Mouse (Mus musculus) embryonic stem cell, embryonic (primary cell): ENCODE measurements around the gene Fiz1.

Source experiments
- CTCF ChIA-PET, 4 experiments: fragments of 300-600 bp in 2 of 4; fragments of 350-600 bp in 2 of 4; sonication (Branson Sonifier 250); formaldehyde crosslinking; loops; one replicate each; lab custom pipeline; 2022; ENCODE audit warnings: inconsistent platforms in 2 of 4; lab: Charles Lee
- POLR2A ChIA-PET, 4 experiments: fragments of 300-600 bp in 2 of 4; fragments of 350-600 bp in 2 of 4; sonication (Branson Sonifier 250); formaldehyde crosslinking; loops; one replicate each; lab custom pipeline; 2022; ENCODE audit warnings: antibody characterized with exemption in 4 of 4, inconsistent platforms in 1 of 4; lab: Charles Lee

Fiz1 gene

DNA sequence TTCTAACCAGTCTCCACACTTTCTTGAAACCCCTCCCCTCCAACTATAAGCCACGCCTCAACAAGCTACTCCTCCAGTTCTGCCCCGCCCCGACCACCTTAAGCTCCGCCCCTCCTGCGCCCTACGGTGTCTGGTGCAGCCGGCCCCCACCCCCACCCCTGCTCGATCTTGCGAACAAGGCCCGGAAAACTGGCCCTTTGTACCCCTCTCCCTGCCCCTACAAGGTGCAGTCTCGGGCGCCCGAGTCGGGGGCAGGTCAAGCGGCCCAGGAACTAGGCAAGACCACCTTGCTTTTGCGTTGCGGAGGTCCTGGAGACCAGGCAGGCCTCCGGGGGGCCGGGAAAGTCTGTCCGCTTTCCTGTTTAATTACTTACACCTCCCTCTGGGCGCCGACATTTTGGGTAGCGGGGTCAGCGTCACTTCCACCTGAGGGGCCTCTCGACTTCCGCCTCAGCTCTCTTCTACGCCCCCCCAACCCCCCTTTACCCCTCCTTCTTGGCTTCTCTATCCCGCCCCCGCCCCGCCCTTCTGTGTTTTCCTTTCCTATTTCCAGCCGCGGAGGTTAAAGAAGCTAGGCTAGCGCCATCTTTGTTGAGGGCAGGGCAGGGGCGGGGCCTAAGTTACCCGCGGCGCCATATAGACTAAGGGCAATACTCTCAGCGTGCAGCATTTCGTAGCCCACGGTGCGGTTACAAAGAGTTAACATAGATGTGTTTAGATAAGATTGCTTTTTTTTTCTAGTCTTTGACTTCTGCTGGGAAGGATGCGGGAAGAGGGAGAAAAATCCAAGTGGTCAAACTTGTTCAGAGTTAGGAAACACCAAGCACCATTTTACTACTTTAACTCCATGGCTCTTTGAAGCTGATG lies at the start of gene Fiz1, which contains the start of gene Zfp524:
Gene Fiz1 (minus strand): TSS at position 447 of the 867 bp plus-strand sequence.
Gene Zfp524 (plus strand): TSS at position 165 of the 867 bp plus-strand sequence.
- CTCF ChIA-PET = interaction anchor here (0.6 to 3.7 kb wide), 24 partner anchors 8 to 1713 kb away, joined by 3 to 24 read pairs (median 3); partner anchors contain the start of genes Rasl2-9 (in 1 of the 4), Sbk2 (in 1 of the 4) and Zfp784 (in 1 of the 4)

GRCm38 (mm10) chr7:5062360-5063001 lies 48.0 kb upstream of the Fiz1 start:
- ChIA-PET POLR2A (interaction anchor here (0.6 to 10.0 kb wide), 57 partner anchors 8 to 1110 kb away, joined by 3 to 240 read pairs (median 5); partner anchors contain the start of genes Fiz1 (in 4 of the 4), Gm44973 (in 4 of the 4), Zfp524 (in 3 of the 4) and Zfp580 (in 3 of the 4)), CTCF (interaction anchor here in 1 of 4 experiments (0.6 to 2.9 kb wide), 4 partner anchors 12 to 542 kb away, joined by 3 to 33 read pairs (median 4); partner anchors contain the start of gene Zfp580)

More for the DNA sequence above, at the start of gene Fiz1, which contains the start of gene Zfp524:
- POLR2A ChIA-PET = interaction anchor here (0.6 to 16.6 kb wide), 161 partner anchors 8 to 1821 kb away, joined by 3 to 280 read pairs (median 5); partner anchors contain the start of genes U2af2 (in 4 of the 4), Zfp580 (in 4 of the 4), Rpl28 (in 3 of the 4) and Sbk2 (in 3 of the 4)

- ChIA-PET CTCF (interaction anchor here (0.6 to 2.9 kb wide), 12 partner anchors 11 to 541 kb away, joined by 3 to 33 read pairs (median 4); partner anchors contain the start of genes Ccdc106 (in 1 of the 4), Fiz1 (in 1 of the 4), Gm44973 (in 1 of the 4) and Zfp524 (in 1 of the 4)), POLR2A (interaction anchor here (0.6 to 10.0 kb wide), 75 partner anchors 8 to 1916 kb away, joined by 3 to 240 read pairs (median 4); partner anchors contain the start of genes Fiz1 (in 4 of the 4), Gm44973 (in 4 of the 4), Zfp580 (in 4 of the 4) and Ccdc106 (in 3 of the 4))
These were observed 47.4 kb upstream of the Fiz1 start, which contains the start of gene U2af2 for GRCm38 (mm10) chr7:5061774-5062359. Gene U2af2, plus strand, starts transcription at chr7:5062143.

GRCm38 (mm10) chr7:5060944-5061773 lies 46.7 kb upstream of the Fiz1 start:
- POLR2A ChIA-PET = interaction anchor here (0.6 to 10.0 kb wide), 78 partner anchors 8 to 1916 kb away, joined by 3 to 240 read pairs (median 4); partner anchors contain the start of genes Fiz1 (in 4 of the 4), Gm44973 (in 4 of the 4), Zfp580 (in 4 of the 4) and Ccdc106 (in 3 of the 4)

DNA sequence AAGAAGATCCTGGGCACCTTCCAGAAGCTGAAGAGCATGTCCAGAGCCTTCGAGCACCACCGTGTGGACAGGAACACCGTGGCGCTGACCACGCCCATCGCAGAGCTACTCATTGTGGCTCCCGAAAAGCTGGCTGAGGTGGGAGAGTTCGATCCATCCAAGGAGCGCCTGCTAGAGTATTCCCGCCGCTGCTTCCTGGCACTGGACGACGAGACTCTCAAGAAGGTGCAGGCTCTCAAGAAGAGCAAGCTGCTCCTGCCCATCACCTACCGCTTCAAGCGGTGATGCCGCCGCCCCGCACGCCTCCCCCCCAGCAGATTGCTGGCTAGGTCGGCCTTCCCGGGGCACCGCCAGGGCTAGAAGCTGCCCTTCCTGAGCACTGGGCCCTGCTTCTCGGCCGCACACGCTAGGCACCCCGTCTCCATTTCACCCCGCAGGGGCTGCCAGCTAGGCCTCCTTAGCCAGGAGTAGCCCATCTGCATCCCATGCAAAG lies 45.8 kb upstream of the Fiz1 start:
- ChIA-PET POLR2A (interaction anchor here (0.6 to 10.0 kb wide), 50 partner anchors 8 to 1302 kb away, joined by 3 to 240 read pairs (median 5); partner anchors contain the start of genes Zfp580 (in 4 of the 4), Ube2s (in 3 of the 4), Ccdc106 (in 2 of the 4) and Cox6b2 (in 2 of the 4)), CTCF (interaction anchor here (0.6 to 2.9 kb wide), 35 partner anchors 9 to 1067 kb away, joined by 3 to 33 read pairs (median 3); partner anchors contain the start of genes Fiz1 (in 2 of the 4), Gm44973 (in 2 of the 4), Zfp784 (in 2 of the 4) and Ccdc106 (in 1 of the 4))

More at GRCm38 (mm10) chr7:5060944-5061773, 46.7 kb upstream of the Fiz1 start:
- CTCF ChIA-PET = interaction anchor here (0.6 to 2.9 kb wide), 29 partner anchors 10 to 537 kb away, joined by 3 to 33 read pairs (median 4); partner anchors contain the start of genes Fiz1 (in 2 of the 4), Gm44973 (in 2 of the 4), Ccdc106 (in 1 of the 4) and Rasl2-9 (in 1 of the 4)

GRCm38 (mm10) chr7:5059421-5059820 lies 44.9 kb upstream of the Fiz1 start:
- ChIA-PET POLR2A (interaction anchor here in 3 of 4 experiments (0.7 to 10.0 kb wide), 18 partner anchors 8 to 1303 kb away, joined by 3 to 240 read pairs (median 16); partner anchors contain the start of genes Ccdc106 (in 2 of the 3), Fiz1 (in 2 of the 3), Gm44973 (in 2 of the 3) and Zfp524 (in 2 of the 3)), CTCF (interaction anchor here in 3 of 4 experiments (0.9 to 2.2 kb wide), 11 partner anchors 21 to 1067 kb away, joined by 3 to 11 read pairs (median 4); partner anchors contain the start of genes Rasl2-9 (in 1 of the 3) and Zfp784 (in 1 of the 3))

GRCm38 (mm10) chr7:5058631-5059030 lies 44.1 kb upstream of the Fiz1 start:
- ChIA-PET CTCF (interaction anchor here in 2 of 4 experiments (0.9 to 2.0 kb wide), 3 partner anchors 11 to 50 kb away, joined by 3 to 4 read pairs (median 3); no protein-coding TSS in a partner anchor), POLR2A (interaction anchor here in 3 of 4 experiments (0.8 to 10.0 kb wide), 10 partner anchors 7 to 266 kb away, joined by 3 to 240 read pairs (median 11); partner anchors contain the start of genes Ccdc106 (in 2 of the 3), Fiz1 (in 2 of the 3), Gm44973 (in 2 of the 3) and Zfp524 (in 2 of the 3))

GRCm38 (mm10) chr7:5057804-5058203 lies 43.3 kb upstream of the Fiz1 start:
- ChIA-PET POLR2A (interaction anchor here in 3 of 4 experiments (0.6 to 10.0 kb wide), 12 partner anchors 13 to 265 kb away, joined by 3 to 240 read pairs (median 3); partner anchors contain the start of genes Ccdc106 (in 2 of the 3), Fiz1 (in 2 of the 3), Gm44973 (in 2 of the 3) and Zfp524 (in 2 of the 3)), CTCF (interaction anchor here in 2 of 4 experiments (0.9 to 2.0 kb wide), 2 partner anchors 10 to 40 kb away, joined by 3 to 4 read pairs; no protein-coding TSS in a partner anchor)

- ChIA-PET POLR2A (interaction anchor here in 3 of 4 experiments (0.6 to 10.0 kb wide), 7 partner anchors 14 to 245 kb away, joined by 3 to 221 read pairs (median 3); partner anchors contain the start of genes Ccdc106 (in 2 of the 3), Fiz1 (in 2 of the 3), Gm44973 (in 2 of the 3) and Zfp524 (in 2 of the 3)), CTCF (interaction anchor here in 1 of 4 experiments (2.0 kb wide), 1 partner anchor 40 kb away, joined by 4 read pairs; no protein-coding TSS in a partner anchor)
These were observed 42.9 kb upstream of the Fiz1 start for GRCm38 (mm10) chr7:5057381-5057780.

GRCm38 (mm10) chr7:5056651-5057263 lies 42.3 kb upstream of the Fiz1 start:
- POLR2A ChIA-PET = interaction anchor here in 2 of 4 experiments (0.6 to 8.5 kb wide), 9 partner anchors 16 to 304 kb away, joined by 3 to 114 read pairs (median 3); partner anchors contain the start of genes Fiz1 (in 2 of the 2), Zfp524 (in 2 of the 2), Ccdc106 (in 1 of the 2) and Cox6b2 (in 1 of the 2)
- CTCF ChIA-PET = no interaction called here

DNA sequence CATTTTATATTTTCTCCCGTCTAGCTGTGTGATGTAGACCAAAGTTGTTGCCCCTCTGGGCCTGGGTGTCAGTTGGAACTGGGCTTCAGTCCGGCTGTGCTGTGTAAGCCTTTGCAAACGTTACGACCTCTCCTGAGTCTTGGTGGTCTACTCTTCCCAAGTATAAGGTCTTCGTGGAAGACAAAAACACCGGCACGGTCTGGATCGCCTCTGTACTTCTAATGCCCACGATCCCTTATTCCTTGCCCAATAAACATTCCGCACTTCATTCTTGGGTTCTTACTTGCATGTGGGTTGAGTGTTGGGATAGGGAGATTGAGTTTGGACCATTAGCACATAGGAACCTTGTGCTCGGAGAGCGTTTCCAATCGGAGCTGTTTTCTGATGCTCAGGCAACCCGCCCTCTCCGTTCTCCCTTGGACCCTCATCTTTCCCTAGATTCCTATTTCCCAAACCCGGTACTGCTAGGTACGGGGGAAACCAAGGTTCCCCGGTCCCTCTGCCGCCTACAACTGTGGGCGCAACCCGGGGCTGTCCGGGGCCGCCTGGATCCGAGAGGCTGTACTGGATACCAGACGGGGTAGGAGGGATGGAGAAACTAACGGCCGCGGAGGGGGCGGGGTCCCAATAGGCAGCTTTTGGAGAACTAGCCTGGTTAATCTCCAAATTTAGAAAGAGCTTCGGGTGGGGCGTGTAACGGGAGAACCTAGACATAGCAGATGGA lies 39.1 kb upstream of the Fiz1 start:
- POLR2A ChIA-PET = interaction anchor here (0.6 to 8.5 kb wide), 28 partner anchors 7 to 301 kb away, joined by 3 to 114 read pairs (median 4); partner anchors contain the start of genes U2af2 (in 4 of the 4), Fiz1 (in 3 of the 4), Zfp524 (in 3 of the 4) and Ccdc106 (in 2 of the 4)
- CTCF ChIA-PET = interaction anchor here in 2 of 4 experiments (0.7 to 1.1 kb wide), 3 partner anchors 40 to 130 kb away, joined by 3 to 4 read pairs (median 4); partner anchors contain the start of genes Fiz1 (in 1 of the 2) and Zfp524 (in 1 of the 2)

DNA sequence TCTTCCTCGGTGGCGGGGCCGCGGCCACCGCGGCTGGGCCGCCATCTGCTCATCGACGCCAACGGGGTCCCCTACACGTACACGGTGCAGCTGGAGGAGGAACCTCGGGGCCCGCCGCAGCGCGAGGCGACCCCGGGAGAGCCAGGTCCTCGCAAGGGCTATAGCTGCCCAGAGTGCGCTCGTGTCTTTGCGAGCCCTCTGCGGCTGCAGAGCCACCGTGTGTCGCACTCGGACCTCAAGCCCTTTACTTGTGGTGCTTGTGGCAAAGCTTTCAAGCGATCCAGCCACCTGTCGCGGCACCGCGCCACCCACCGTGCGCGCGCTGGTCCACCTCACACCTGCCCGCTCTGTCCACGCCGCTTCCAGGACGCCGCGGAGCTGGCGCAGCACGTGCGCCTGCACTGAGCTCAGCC lies 38.4 kb upstream of the Fiz1 start:
- ChIA-PET POLR2A (interaction anchor here (0.9 to 8.5 kb wide), 25 partner anchors 8 to 300 kb away, joined by 3 to 114 read pairs (median 5); partner anchors contain the start of genes U2af2 (in 4 of the 4), Fiz1 (in 3 of the 4), Zfp524 (in 3 of the 4) and Gm44973 (in 2 of the 4)), CTCF (interaction anchor here in 2 of 4 experiments (0.7 to 3.8 kb wide), 4 partner anchors 8 to 130 kb away, joined by 3 to 33 read pairs (median 4); partner anchors contain the start of genes Fiz1 (in 1 of the 2), U2af2 (in 1 of the 2) and Zfp524 (in 1 of the 2))

DNA sequence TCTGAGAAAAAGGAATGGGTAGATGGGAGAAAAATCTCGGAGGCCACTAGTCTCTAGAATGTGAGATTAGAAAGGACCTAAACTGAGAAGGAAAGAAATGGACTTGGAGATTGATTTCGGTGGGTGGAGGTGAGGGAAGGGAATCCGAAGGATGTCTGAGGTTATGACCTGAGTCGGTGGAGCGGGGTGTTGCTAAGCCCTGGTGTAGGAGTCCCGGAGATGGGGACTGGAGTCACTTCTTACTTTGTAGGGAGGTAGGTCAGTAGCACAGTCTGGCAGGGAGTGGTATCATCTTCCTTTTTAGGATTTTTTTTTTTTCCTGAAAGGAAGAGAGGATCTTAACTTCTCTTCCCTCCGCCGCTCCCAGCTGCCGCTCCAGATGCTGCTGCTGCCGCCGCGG lies 37.9 kb upstream of the Fiz1 start:
- POLR2A ChIA-PET = interaction anchor here (0.5 to 8.5 kb wide), 32 partner anchors 9 to 1145 kb away, joined by 3 to 114 read pairs (median 6); partner anchors contain the start of genes U2af2 (in 4 of the 4), Ccdc106 (in 3 of the 4), Fiz1 (in 3 of the 4) and Gm44973 (in 3 of the 4)
- CTCF ChIA-PET = interaction anchor here in 1 of 4 experiments (0.6 to 3.8 kb wide), 4 partner anchors 9 to 632 kb away, joined by 3 to 33 read pairs (median 4); partner anchors contain the start of genes Sbk2 and U2af2
